Mouse (Mus musculus) cerebellum, postnatal 36 days (tissue): ENCODE measurements at regions not wholly inside any gene's neighbourhood (a gene's known extent, or its start where the extent isn't known, plus 50 kb on each side); places are given as distances from the start of the nearest gene placed in this dataset.

Source experiments
- DNase-seq, 2 experiments: peaks; one replicate each; pipeline ENCODE4 v3.0.0; 2021 to 2022; ENCODE audit warnings: mixed read lengths in 2 of 2

DNA sequence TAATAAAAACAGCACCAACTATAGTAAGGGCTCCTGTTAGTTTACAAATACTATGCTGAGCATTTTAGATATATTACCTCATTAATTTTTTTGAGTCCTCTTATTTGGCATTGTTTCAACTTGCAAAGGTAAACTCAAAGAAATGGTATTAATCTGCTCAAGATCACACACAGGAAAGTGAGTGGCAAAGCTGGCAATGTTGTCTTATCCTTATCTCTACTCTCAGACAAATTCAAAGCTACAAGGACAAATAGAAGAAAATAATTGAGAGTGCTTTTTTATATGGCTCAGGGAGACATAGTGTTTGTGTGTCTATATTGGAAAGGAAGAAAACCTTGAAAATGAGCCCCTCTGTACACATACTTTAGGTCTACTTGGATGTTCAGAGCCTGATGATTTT is 411.9 kb upstream of the Mgat4c start:
- no peak for DNase-seq

DNA sequence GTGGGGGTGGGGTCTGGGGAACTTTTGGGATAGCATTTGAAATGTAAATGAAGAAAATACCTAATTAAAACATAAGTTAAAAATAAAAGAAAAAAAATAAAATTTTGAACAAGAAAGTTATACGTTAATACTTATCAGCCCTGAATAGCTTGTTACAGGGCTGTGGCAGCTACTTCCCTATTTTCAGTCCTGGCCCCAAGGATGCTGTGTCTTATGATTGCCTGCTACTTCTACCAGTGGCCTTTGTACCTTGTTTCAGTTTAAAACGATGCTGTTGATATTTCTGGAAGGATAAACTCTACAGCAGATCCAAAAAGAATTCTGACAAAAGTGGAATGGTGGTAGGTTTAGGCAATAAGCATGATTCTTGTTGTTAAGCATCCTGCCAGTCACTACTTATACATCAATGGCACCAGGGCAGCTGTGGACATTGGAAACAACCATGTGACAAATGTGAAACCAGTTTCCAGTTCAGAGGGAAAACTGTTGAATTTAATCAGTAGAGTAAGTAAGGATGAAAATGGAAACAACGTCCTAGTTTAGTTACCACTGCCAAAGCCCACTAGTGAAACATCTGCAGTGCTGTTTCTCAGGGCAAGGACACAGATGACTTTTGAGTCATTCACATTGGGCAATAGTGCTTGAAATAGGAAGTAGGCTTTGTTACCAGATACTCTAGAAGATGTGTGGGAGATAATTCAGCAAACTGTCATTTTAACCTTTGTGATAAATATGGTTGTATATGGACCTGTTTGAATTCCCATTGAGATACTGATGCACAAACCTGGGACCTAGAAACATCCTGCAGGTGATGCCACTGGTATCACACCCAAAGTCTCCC is 409.6 kb upstream of the Mgat4c start:
- no peak for DNase-seq

- DNase-seq = no peak
Measured at GRCm38 (mm10) chr10:101288082-101288481, 393.2 kb upstream of the Mgat4c start.

DNA sequence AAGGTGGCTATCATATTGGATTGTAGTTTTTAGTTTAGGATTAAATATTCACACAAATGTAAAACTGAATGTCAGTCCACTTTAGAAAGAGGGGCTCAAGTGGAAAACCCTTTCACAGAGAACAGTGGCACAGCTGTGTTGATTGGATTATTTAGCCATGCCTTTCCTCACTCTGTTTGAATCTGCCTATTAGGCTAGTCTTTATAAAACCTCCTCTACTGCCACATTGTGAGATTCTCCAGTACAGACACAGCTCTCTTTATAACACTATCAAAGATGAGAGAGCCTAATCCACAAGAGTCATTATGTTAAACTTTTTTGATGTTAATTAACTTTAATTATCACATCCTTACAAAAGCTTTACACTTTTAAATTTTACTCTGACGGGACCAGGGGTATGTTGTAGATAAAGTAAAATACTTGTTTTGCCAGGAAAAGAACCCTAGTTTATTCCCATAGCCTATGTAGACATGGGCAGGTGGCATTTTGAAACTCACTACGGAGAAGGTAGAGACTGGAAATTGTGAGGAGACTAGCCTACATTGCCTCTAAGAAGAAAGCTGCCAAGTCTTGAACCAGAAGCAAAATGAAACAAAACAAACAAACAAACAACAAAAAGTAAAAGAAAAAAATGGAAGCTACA is 379.0 kb upstream of the Mgat4c start:
- DNase-seq = no peak

- DNase-seq = no peak
Measured at GRCm38 (mm10) chr10:101304075-101304474, 377.2 kb upstream of the Mgat4c start.

- DNase-seq = no peak
Measured at GRCm38 (mm10) chr10:101316659-101317338, 364.5 kb upstream of the Mgat4c start.

GRCm38 (mm10) chr10:101321080-101321717 is 360.1 kb upstream of the Mgat4c start:
- DNase-seq = no peak

- no peak for DNase-seq
Measured at GRCm38 (mm10) chr10:101324537-101324936, 356.8 kb upstream of the Mgat4c start.

DNA sequence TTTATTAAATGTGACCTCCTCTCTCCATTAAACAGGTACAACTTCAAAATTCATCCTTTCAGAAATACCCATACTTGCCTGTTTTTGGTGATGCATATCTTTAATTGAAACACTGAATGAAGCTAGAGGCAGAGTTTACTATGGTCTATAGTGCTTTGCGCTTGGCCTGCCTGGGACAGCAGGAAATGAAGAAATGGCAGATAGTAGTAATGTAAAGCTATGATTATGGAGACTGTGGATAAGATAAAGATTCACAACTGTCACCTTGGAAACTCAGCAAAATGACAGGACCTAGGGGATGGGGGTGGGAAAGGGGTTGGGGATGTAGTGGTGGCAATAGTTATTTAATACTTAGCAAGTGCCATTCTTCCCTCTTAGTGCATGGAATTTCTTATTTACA is 352.7 kb upstream of the Mgat4c start:
- no peak for DNase-seq

DNA sequence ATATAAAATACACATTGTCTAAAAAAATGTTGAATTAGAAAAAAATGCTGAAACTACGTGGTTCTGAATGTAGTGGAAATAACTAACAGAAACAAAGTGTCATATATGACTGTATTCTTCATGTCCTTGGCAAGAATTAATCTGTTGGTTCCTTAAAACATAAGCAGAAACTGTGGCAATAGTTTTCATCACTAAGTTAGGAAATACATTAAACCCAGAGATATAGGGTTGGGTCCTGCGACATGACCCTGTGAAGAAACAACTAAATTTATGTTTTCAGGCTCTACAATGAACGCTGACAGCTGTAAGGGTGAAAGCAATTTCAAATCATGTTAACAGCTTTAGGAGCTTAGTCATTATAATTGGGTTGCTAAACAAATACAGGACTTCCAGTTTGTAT is 351.2 kb upstream of the Mgat4c start:
- DNase-seq = no peak

GRCm38 (mm10) chr10:101335136-101335535 is 346.2 kb upstream of the Mgat4c start:
- no peak for DNase-seq

- peak; percentile 50 to 57 for DNase-seq
Measured at GRCm38 (mm10) chr10:101339565-101339964, 341.7 kb upstream of the Mgat4c start.

GRCm38 (mm10) chr10:101350198-101350897 is 330.9 kb upstream of the Mgat4c start:
- DNase-seq = no peak

- DNase-seq = no peak
Measured at GRCm38 (mm10) chr10:101373850-101374581, 307.3 kb upstream of the Mgat4c start.

GRCm38 (mm10) chr10:101393416-101393815 is 287.9 kb upstream of the Mgat4c start:
- DNase-seq = no peak

GRCm38 (mm10) chr10:101399206-101399605 is 282.1 kb upstream of the Mgat4c start:
- no peak for DNase-seq

- no peak for DNase-seq
Measured at GRCm38 (mm10) chr10:101415262-101415661, 266.0 kb upstream of the Mgat4c start.

DNA sequence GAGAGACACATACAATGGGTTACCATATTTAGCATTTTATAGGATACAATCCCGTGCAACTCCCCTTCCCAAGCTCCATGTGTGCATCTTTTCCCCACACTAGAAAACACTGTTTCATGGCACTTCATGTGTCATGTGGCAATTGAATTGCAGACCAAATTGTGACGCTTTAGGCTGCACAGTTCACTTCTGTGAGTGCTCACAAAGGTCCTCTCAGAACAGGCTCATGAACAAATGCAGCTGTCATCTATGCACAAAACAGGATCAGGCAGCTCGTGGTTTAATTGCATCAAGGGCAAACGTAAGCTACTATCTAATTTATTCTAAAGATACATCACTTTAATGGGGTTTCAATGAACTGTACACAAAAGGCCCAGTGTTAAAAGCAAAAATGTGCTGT is 258.7 kb upstream of the Mgat4c start:
- no peak for DNase-seq
